Mouse (Mus musculus) adrenal gland, postnatal 14 days (tissue): ENCODE measurements at regions not wholly inside any gene's neighbourhood (a gene's known extent, or its start where the extent isn't known, plus 50 kb on each side); places are given as distances from the start of the nearest gene placed in this dataset.
A peak's percentile ranks its signal among the peaks of the same experiment; 100 is the strongest.

Experiments
- DNase-seq: peaks from one replicate; pipeline ENCODE4 v3.0.0; 2021; ENCODE audit warnings: mixed read lengths

GRCm38 (mm10) chr14:105779760-105780159 lies 116.9 kb downstream of the Spry2 start:
- no peak for DNase-seq

GRCm38 (mm10) chr14:105779349-105779748 lies 117.3 kb downstream of the Spry2 start:
- peak; percentile 65 for DNase-seq

GRCm38 (mm10) chr14:105773674-105774073 lies 122.9 kb downstream of the Spry2 start:
- no peak for DNase-seq

- no peak for DNase-seq
Measured at GRCm38 (mm10) chr14:105767100-105767499, 129.5 kb downstream of the Spry2 start.

GRCm38 (mm10) chr14:105752509-105753375 lies 143.9 kb downstream of the Spry2 start:
- no peak for DNase-seq

GRCm38 (mm10) chr14:105751762-105752161 lies 144.9 kb downstream of the Spry2 start:
- DNase-seq, result no peak

GRCm38 (mm10) chr14:105744578-105744977 lies 152.0 kb downstream of the Spry2 start:
- DNase-seq, result no peak

- DNase-seq, result peak; percentile 12
Measured at GRCm38 (mm10) chr14:105744125-105744524, 152.5 kb downstream of the Spry2 start.

GRCm38 (mm10) chr14:105740889-105741288 lies 155.7 kb downstream of the Spry2 start:
- DNase-seq, result peak; percentile 76

- no peak for DNase-seq
Measured at GRCm38 (mm10) chr14:105738568-105738967, 158.1 kb downstream of the Spry2 start.

GRCm38 (mm10) chr14:105736352-105736751 lies 160.3 kb downstream of the Spry2 start:
- DNase-seq, result no peak

- no peak for DNase-seq
Measured at GRCm38 (mm10) chr14:105734291-105734690, 162.3 kb downstream of the Spry2 start.

- DNase-seq, result peak; percentile 60
Measured at GRCm38 (mm10) chr14:105733013-105733728, 163.4 kb downstream of the Spry2 start.

- peak; percentile 86 for DNase-seq
Measured at GRCm38 (mm10) chr14:105732221-105733012, 164.2 kb downstream of the Spry2 start.

- DNase-seq, result peak; percentile 45
Measured at GRCm38 (mm10) chr14:105730786-105731185, 165.8 kb downstream of the Spry2 start.

- DNase-seq, result no peak
Measured at GRCm38 (mm10) chr14:105728841-105729240, 167.8 kb downstream of the Spry2 start.

- DNase-seq, result no peak
Measured at GRCm38 (mm10) chr14:105725741-105726140, 170.9 kb downstream of the Spry2 start.

GRCm38 (mm10) chr14:105722923-105723322 lies 173.7 kb downstream of the Spry2 start:
- DNase-seq, result no peak

- no peak for DNase-seq
Measured at GRCm38 (mm10) chr14:105721576-105721975, 175.0 kb downstream of the Spry2 start.

GRCm38 (mm10) chr14:105720816-105721510 lies 175.7 kb downstream of the Spry2 start:
- no peak for DNase-seq

GRCm38 (mm10) chr14:105718676-105719441 lies 177.8 kb downstream of the Spry2 start:
- no peak for DNase-seq
